Mouse (Mus musculus): Measurements from ENCODE around the gene Srrd. TPM values are rescaled to one million over a fixed set of nuclear protein-coding genes. Genes with fewer than 3 reads are reported as not detected.

Gene Srrd
- polyA plus RNA-seq, 1 experiment, result 26.3 TPM

DNA sequence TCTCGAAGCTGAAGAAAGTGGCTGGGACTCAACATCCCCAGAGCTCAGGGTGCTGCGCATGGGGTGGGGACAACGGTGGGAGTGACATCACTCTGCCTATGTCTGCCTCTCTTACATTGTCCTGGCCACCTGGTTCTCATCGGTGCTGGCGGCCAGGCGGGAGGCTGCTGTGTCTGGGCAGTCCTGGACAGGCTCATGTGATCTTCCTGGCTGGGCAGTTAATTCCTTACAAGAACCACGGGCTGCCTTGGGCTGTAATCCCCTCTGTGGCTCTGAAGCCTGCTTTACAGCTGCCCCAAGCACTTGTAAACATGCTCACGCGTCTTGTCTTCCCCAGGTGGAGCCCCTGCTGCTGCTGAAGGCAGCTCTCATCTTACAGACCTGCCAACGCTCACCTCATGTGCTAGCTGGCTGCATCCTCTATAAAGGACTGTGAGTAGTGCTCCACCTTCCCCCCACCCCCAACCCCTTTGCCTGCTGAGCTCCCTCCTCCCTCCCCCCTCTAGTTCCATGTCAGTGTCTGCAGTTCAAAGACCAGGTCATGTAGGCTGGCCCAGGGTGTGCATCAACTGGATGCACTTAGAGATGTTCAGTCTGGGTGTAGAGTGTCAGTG, 21.5 kb upstream of the Srrd start:
- TF ChIP-seq GATA1 (IDR thresholded peaks at IDR 0.05; ENCODE audit: borderline replicate concordance, low read length), result no peak
- TF ChIP-seq FLI1 (IDR thresholded peaks at IDR 0.05; ENCODE audit: low read length), result no peak
- peaks cover 94% of the 10 kb centered on the region for H3K36me3 ChIP-seq (replicated peaks; ENCODE audit: low read length)
- no peaks in the 10 kb centered on the region for H3K27me3 ChIP-seq (replicated peaks)
- H3K9me3 ChIP-seq, result peaks cover 6% of the 10 kb centered on the region
- no peak overlapping the region for H3K4me3 ChIP-seq (replicated peaks)
- H3K4me1 ChIP-seq, result peaks cover 76% of the 10 kb centered on the region

DNA sequence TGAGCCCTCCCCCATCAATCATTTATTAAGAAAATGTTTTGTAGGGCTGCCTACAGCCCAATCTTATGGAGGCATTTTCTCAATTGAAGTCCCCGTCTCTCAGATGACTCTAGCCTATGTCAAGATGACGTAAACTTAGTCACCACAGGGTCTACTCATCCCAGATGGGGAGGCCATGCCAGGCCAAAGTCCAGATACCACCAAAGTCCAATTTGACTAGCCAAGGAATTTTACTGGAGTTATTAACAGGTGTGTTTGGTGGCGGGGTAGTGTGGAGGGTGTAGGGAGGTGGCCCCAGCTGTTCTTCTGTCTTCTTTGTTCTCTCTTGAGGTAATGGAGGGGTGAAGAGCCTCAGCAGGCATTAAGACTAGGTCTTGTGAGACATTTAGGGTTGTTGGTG, 17.2 kb upstream of the Srrd start:
- H3K4me3 ChIP-seq (replicated peaks), result peak overlapping the region; percentile 88
- no peak for TF ChIP-seq GATA1 (IDR thresholded peaks at IDR 0.05; ENCODE audit: borderline replicate concordance, low read length)
- TF ChIP-seq FLI1 (IDR thresholded peaks at IDR 0.05; ENCODE audit: low read length), result no peak
- peaks cover 6% of the 10 kb centered on the region for H3K9me3 ChIP-seq
- H3K36me3 ChIP-seq (replicated peaks; ENCODE audit: low read length), result peaks cover 95% of the 10 kb centered on the region
- H3K27me3 ChIP-seq (replicated peaks), result no peaks in the 10 kb centered on the region
- H3K4me1 ChIP-seq, result peaks cover 88% of the 10 kb centered on the region

DNA sequence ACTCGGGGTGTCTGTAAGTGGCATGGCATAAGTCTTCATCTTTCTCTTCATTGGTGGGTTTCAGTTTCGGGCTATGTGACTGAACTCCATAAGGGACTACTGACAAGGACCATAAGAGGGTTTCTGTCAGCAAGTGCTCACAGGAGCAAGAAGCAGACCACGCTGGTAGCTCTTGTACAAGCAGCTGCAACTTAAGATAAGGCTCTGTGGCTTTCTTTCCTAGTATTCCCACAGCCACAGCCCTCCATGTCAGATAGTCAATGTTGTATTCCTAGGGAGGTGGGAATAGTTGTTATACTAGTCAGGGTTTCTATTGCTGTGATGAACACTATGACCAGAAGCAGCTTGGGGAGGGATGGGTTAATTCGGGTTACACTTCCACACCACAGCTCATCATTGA, 16.7 kb upstream of the Srrd start:
- no peak for TF ChIP-seq FLI1 (IDR thresholded peaks at IDR 0.05; ENCODE audit: low read length)
- TF ChIP-seq GATA1 (IDR thresholded peaks at IDR 0.05; ENCODE audit: borderline replicate concordance, low read length), result peak; percentile 87
- H3K9me3 ChIP-seq, result peaks cover 6% of the 10 kb centered on the region
- H3K4me1 ChIP-seq, result peaks cover 88% of the 10 kb centered on the region
- H3K27me3 ChIP-seq (replicated peaks), result no peaks in the 10 kb centered on the region
- H3K4me3 ChIP-seq (replicated peaks), result peak overlapping the region; percentile 88
- H3K36me3 ChIP-seq (replicated peaks; ENCODE audit: low read length), result peaks cover 95% of the 10 kb centered on the region

DNA sequence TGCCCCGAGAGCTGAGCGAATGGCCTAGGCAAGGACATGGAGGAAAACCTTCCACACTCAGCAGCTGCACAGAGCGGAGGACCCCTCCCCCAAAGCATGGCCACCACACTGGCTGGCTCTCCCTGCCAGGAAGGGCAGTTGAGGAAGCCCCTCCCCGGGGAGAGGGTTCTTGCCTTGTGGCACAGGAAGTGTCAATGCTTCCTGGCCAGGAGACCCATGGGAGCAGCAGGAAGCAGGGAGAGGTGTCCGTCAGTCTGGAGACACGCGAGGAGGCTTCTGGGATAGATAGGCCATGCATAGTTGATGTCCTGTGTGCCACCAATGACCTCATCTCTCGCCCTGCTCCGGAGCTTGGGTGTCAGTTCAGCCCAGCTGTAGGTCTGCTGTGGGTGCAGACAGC, 13.5 kb upstream of the Srrd start:
- TF ChIP-seq GATA1 (IDR thresholded peaks at IDR 0.05; ENCODE audit: borderline replicate concordance, low read length) (no peak), FLI1 (IDR thresholded peaks at IDR 0.05; ENCODE audit: low read length) (no peak)
- Histone ChIP-seq H3K36me3 (replicated peaks; ENCODE audit: low read length) (peaks cover 96% of the 10 kb centered on the region), H3K9me3 (no peaks in the 10 kb centered on the region), H3K4me3 (replicated peaks) (peak overlapping the region; percentile 70), H3K4me1 (peaks cover 93% of the 10 kb centered on the region), H3K27me3 (replicated peaks) (no peaks in the 10 kb centered on the region)

DNA sequence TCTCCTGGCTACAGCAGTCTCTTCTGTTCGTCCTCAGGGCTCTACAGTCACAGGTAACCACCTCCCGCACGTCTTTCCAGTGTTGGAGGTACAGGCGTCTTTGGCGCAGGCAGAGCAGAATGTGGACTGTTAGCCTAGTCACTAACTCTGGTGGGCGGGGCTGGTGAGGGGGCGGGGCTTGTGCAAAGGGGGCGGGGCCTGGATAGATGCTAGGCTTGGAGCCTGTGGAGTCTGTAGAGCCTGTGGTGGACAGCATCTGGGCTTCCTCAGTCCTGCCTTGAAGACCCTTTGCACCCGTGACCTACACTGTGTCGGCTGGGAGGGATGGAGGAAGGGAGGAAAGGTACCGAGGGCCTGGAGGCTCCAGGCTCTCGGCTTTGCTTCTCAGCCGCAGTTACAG, 13.1 kb upstream of the Srrd start, which contains the start of gene Gm6583:
Gene Gm6583, minus strand, starts transcription at position 124 of the 400 bp plus-strand sequence.
- Histone ChIP-seq H3K9me3 (no peaks in the 10 kb centered on the region), H3K4me3 (replicated peaks) (peak within 1 kb of the TSS; percentile 76), H3K4me1 (peaks cover 97% of the 10 kb centered on the region), H3K27me3 (replicated peaks) (no peaks in the 10 kb centered on the region), H3K36me3 (replicated peaks; ENCODE audit: low read length) (peaks cover 96% of the 10 kb centered on the region)
- TF ChIP-seq FLI1 (IDR thresholded peaks at IDR 0.05; ENCODE audit: low read length) (no peak), GATA1 (IDR thresholded peaks at IDR 0.05; ENCODE audit: borderline replicate concordance, low read length) (no peak)

DNA sequence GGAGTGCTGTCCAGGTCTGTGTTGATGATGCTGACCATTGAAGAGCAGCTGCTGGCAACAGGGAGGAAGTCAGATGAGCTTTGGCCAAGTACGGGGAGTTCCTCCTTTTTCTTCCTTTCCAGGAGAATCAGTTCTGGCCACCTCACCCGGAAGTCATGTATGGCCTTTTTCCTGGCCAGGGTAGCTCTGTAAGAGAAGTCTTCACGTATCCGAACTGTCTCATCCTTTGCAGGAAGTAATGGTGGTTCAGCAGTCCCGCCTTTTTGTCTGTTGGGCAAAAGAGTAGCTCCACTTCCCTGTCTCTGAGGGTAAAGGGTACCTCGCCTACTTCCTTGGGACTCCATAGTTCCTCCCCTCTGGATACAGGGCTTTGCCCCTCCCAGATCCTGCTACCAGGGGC, 12.7 kb upstream of the Srrd start:
- H3K4me3 ChIP-seq (replicated peaks), result peak overlapping the region; percentile 65
- peaks cover 99% of the 10 kb centered on the region for H3K36me3 ChIP-seq (replicated peaks; ENCODE audit: low read length)
- H3K27me3 ChIP-seq (replicated peaks), result no peaks in the 10 kb centered on the region
- no peaks in the 10 kb centered on the region for H3K9me3 ChIP-seq
- peaks cover 100% of the 10 kb centered on the region for H3K4me1 ChIP-seq
- no peak for TF ChIP-seq GATA1 (IDR thresholded peaks at IDR 0.05; ENCODE audit: borderline replicate concordance, low read length)
- TF ChIP-seq FLI1 (IDR thresholded peaks at IDR 0.05; ENCODE audit: low read length), result no peak

DNA sequence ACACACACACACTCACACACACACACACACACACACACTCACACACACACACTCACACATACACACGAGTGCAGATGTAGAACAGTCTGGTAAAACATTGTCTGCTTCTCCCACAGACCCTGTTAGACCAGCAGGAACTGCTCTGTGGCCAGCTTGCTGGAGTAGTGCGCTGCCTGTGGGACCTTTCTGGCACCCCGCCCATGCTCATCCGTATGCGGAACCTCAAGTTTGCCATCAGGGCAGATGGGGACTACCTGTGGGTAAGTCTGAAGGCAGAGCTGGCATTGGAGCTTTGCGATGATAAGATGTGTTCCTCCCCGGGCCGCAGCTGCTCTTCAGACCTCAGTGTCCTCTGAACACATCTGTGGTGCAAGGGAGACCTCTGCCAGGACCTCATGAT, 6.3 kb upstream of the Srrd start:
- Histone ChIP-seq H3K4me3 (replicated peaks) (peak overlapping the region; percentile 35), H3K27me3 (replicated peaks) (no peaks in the 10 kb centered on the region), H3K4me1 (peaks cover 100% of the 10 kb centered on the region), H3K9me3 (no peaks in the 10 kb centered on the region), H3K36me3 (replicated peaks; ENCODE audit: low read length) (peaks cover 97% of the 10 kb centered on the region)
- TF ChIP-seq FLI1 (IDR thresholded peaks at IDR 0.05; ENCODE audit: low read length) (no peak), GATA1 (IDR thresholded peaks at IDR 0.05; ENCODE audit: borderline replicate concordance, low read length) (no peak)

DNA sequence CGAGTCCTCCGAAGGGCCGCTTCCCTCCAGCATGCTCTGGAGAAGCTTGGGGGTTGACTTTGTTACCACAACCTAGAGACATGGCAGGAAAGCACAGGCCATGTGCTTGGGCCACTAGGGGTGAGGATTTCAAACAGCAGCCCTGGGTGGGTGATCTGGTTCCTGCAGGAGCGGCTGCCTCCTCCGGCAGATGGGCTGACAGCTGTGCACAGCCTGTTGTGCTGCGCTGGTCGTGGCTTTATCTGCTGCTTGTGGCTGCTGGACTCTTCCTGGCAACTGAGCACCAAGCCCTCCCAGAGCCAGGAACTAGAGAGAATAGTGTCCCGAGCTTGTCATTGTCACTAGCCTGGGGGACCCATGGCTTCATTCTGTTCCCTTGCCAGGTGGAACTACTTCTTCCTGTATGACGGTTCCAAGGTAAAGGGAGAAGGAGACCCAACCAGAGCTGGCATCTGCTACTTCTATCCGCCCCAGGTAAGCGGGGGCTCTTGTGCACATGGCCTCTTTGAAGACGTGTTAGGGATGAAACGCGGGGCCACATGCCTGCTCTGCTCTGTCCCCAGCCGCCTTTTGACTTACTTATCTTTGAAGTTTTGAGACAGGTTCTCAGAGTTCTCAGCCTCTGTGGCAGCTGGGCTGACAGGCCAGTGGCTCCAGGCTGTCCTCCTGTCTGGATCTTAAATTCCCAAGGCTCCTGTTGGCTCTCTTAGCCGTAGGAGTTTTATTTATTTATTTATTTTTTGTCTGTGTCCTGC, 3.5 kb upstream of the Srrd start:
- TF ChIP-seq GATA1 (IDR thresholded peaks at IDR 0.05; ENCODE audit: borderline replicate concordance, low read length), result peak; percentile 85; the same call in 2 of the 3 replicates
- TF ChIP-seq FLI1 (IDR thresholded peaks at IDR 0.05; ENCODE audit: low read length), result no peak
- Histone ChIP-seq H3K9me3 (no peaks in the 10 kb centered on the region), H3K4me3 (replicated peaks) (peak overlapping the region; percentile 91), H3K4me1 (peaks cover 93% of the 10 kb centered on the region), H3K27me3 (replicated peaks) (no peaks in the 10 kb centered on the region), H3K36me3 (replicated peaks; ENCODE audit: low read length) (peaks cover 75% of the 10 kb centered on the region)

DNA sequence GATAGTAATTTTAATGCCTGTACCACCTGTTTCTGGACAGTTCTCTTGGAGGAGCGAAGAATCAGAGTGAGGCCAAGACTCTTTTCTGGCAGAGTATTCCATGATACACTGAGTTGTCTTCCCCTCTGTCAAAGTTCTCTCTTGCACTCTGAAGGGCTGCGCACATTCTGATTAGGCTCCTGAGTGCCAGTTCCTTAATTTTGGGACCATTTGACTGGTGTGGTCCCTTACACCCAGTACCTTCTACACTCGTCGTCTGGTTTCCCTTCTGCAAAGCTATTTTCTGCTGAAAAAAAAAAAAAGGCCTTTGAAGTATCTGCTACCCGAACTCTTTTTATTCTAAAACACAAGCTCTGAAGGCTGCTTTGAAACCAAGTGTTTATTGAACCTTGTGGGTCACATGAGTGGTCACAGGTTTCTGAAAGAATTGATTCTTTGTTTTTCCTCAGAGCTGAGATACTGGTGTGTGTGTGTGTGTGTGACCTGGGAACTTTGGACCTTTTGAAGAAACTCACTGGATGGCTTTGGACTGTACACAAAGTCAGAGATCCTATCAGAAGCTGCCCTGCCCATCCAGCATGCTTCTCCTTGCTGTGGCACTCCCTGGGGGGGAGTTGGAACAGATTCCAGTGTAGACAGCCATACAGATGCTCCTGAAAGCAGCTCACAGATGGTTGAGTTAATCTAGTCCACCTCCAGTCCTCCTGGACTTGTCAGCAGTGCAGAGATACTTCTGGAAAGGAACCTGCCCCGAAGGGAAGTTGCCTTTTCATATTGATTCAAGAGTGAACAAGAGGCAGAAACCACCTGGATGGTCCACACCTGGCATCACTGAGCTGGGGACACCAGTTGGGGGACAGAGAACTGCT, 1.5 kb upstream of the Srrd start:
- Histone ChIP-seq H3K27me3 (replicated peaks) (no peaks in the 10 kb centered on the region), H3K36me3 (replicated peaks; ENCODE audit: low read length) (peaks cover 75% of the 10 kb centered on the region), H3K4me1 (peaks cover 92% of the 10 kb centered on the region), H3K9me3 (no peaks in the 10 kb centered on the region), H3K4me3 (replicated peaks) (peak overlapping the region; percentile 96)
- TF ChIP-seq GATA1 (IDR thresholded peaks at IDR 0.05; ENCODE audit: borderline replicate concordance, low read length), result no peak
- TF ChIP-seq FLI1 (IDR thresholded peaks at IDR 0.05; ENCODE audit: low read length), result no peak

All from megakaryocyte, embryonic 14.5 days (primary cell).